Mouse (Mus musculus): Measurements from ENCODE around the gene Gm26602.
"Not testable (repeated sequence)": the region's sequence is repeated elsewhere in the genome, so short reads cannot be mapped to it uniquely, and the experiment has no call there.

Gm26602 gene

DNA sequence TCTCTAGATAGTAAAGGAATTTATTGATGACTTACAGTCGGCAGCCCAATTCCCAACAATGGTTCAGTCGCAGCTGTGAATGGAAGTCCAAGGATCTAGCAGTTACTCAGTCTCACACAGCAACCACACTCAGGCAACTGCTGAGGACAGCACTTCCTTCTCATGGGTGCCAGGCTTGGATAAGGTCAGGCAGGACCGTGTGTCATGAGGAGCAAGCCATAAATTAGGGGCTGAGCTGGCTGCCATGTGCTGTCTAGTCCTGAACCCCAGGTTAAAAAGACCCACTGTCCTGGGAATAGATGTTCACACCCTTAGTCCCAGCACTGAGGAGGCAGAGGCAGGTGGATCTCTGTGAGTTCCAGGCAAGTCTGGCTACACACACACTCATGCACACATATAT lies 25.7 kb upstream of the Gm26602 start:
- not testable (repeated sequence) for DNase-seq (ENCODE audit: low read depth, low spot score)

DNA sequence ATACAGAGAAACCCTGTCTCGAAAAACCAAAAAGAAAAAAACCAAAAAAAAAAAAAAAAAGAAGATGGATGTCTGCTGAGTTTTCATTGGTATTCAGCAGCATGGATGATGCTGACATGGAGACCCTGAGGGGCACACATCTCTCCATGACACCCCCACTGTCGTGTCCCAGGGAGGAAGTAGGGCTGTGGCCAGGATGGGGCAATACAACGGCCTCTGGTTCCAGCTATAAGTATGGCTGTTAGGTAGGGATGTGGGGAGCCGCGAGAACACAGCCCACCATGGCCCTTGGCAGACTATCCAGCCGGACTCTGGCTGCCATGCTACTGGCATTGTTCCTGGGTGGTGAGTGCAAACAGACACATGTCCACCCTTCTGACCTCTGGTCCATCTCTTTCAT lies 24.6 kb upstream of the Gm26602 start, which contains the start of gene Elane:
Gene Elane, plus strand, starts transcription at position 194 of the 400 bp plus-strand sequence.
- DNase-seq (ENCODE audit: low read depth, low spot score) = no peak

DNA sequence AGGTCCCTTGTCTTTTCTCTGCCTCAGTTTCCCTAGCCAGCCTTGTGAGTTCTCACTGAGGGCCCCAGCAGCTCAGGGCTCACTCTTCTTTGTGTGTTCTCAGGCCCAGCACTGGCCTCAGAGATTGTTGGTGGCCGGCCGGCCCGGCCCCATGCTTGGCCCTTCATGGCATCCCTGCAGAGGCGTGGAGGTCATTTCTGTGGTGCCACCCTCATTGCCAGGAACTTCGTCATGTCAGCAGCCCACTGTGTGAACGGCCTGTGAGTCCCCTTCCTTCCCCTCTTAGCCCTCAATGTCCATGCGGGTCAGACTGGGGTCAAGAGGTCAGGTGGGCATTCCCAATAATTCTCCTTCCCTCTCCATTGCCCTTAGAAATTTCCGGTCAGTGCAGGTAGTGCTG lies 24.0 kb upstream of the Gm26602 start:
- no peak for DNase-seq (ENCODE audit: low read depth, low spot score)

DNA sequence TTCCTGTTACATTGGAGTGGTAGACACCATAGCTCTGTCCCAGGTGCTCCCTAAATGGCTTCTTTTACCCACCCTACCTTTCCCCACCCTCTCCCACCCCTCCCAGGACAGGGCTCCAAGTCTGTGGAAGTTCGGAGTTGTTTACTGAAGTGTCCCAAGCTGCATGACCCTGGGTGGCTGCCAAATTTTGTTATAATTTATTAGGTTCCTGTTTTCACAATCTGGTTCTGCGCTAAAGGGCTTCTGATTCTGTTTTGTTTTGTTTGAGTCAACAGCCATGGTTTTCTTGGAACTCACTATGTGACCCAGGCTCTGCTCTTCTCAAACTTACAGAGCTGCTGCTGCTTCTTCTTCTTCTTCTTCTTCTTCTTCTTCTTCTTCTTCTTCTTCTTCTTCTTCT lies 21.3 kb upstream of the Gm26602 start:
- DNase-seq (ENCODE audit: low read depth, low spot score) = no peak

DNA sequence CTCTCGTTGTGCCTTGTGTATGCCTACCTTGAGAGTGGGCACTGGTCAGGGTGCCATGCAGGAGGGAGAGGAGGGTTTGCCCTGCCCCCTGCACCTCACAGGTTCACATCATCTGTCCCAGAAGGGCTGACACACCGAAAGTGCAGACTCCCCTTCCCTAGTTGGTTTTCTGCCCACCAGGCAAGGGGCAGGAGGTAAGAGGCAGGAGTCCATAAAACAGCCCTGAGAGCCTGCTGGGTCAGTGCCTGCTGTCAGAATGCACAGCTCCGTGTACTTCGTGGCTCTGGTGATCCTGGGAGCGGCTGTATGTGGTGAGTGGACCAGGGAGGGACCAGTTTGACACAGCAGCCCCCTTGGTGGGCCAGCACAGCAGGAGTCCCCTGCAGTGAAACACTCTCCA lies 20.0 kb upstream of the Gm26602 start, which contains the start of gene Cfd:
Gene Cfd, plus strand, starts transcription at position 184 of the 400 bp plus-strand sequence.
- no peak for DNase-seq (ENCODE audit: low read depth, low spot score)

DNA sequence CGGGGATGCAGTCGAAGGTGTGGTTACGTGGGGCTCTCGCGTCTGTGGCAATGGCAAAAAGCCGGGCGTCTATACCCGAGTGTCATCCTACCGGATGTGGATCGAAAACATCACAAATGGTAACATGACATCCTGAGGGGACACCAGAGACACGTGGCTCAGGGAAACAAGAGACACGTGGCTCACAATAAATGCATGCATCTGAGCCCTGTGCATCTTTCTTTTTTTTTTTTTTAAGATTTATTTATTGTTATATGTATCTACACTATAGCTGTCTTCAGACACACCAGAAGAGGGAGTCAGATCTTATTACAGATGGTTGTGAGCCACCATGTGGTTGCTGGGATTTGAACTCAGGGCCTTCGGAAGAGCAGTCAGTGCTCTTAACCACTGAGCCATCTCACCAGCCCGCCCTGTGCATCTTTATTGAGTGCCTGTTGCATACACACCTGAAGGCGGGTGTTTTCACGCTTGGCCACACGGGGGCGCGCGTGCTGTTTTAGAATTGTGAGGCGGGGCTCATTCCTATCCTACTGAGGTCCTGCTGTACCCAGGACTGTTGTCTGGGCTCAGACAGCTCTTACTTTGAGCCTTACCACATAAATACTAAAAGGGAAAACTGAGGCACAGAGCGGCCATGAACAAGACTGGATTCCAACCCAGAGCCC lies 18.1 kb upstream of the Gm26602 start:
- DNase-seq (ENCODE audit: low read depth, low spot score) = not testable (repeated sequence)

DNA sequence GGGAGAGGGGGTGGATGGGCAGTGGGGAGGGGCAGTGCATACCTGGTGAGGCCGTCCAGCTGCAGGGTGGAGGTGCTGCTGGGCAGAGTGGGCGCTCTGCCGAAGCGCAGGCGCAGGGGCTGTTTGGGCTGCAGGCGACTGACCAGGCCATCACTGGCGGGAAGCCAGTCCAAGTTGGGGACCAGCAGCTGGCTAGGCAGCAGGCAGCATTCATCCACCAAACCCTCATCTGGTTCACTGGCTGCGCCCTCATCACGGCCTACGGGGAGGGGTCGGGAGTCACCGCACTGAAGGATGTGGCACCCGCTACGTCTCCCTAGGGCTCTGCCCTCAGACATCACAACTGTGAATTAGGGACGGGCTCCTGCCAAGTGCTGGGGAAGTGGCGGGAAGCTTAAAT lies 14.3 kb upstream of the Gm26602 start:
- DNase-seq (ENCODE audit: low read depth, low spot score) = no peak

DNA sequence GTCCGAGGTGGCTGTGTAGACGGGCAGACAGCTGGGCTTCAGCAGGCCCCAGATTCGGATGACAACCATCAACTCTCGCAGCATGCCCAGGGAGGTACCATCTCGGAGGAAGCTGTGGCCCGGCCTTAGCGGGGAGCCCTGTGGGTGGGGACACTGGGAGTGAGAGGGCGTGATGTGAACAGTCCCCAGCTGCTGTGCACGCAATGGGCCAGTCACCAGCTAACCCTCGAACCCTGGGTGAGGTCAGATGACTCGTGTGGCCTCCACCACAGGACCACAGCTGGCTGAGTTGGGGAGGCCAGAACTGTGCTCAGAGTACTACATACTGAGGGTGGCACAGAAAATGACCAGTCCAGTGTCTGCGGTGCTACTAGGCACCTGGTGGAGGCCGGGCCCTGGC lies 13.8 kb upstream of the Gm26602 start:
- no peak for DNase-seq (ENCODE audit: low read depth, low spot score)

DNA sequence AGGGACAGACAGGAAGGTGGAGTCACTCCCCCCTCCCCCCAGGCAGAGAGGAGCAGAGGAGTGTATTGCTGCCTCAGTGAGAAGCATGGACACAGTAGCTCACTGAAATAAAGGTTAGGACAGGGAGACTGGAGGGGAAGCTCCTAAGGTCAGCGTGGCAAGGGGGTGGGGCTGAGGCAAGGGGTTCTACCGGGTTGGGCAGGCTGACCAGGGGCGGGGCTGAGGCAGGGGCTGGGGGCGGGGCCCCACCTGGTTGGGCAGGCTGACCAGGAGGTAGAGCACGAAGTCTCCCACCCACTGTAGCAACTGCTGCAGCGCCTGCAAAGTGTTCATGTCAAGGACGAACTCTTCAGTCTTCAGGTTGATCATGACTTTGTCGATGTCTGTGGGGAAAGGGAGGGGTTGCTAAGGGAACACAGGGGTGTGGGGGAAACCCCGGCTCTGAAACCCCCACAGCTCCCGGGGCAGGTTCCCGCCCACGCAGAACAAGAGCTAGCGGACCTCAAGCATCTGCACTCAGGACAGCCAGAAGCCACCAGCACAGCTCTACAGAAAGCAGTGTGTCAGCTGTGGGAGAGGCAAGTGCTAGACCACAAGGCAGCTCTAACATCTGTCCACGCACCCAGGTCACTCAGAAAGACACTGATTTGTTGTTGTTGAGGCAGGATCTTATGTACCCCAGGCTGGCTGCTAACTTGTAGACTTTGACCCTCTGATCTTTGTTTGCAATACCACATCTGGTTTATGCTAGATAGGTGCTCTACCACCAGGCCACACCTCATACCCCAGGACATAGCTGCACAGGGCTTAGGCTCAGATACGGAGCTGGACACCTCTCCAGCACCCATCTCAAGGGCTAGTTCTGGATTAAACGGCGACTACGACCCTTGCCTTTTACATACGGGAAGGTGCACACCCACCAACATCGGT lies 13.1 kb upstream of the Gm26602 start:
- DNase-seq (ENCODE audit: low read depth, low spot score) = no peak

DNA sequence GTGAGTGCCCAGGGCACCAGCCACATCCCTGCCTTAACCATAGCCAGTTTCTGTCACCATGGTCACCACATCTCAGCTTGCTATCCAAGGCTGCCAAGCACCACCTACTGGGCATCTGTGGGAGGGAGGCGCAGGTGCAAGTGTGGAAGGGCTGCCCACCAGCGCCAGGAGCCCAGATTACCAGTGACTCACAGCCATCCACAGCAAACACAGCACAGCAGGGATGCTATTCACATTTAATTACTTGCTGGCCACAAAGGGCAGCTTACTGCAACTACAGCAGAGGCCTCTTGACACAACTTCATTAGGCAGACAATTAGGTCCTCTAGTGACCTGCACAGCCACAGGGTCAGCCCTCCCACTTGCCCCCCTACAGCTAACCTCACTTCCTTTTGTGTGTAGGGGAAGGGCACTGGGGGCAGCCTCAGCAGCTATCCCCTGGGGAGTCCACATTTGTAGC lies 9.7 kb upstream of the Gm26602 start:
- no peak for DNase-seq (ENCODE audit: low read depth, low spot score)

DNA sequence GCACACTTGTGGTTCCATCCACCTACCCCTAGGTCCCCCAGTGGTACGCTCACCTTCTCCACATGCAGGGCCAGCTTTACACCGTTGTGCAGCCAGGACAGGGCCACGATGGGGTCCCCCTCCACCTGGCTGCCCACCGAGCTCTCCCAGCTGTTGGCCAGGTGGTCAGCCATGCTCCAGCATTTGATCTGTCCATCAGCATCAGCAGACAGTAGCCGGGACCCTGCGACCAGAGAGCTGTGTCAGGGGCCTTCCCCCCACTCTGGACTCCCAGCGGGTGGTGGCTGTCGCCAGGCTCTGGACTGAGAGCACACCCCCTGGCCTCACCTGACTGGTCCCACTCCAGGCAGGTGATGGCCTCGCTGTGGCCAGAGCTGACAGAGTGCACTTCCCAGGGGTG lies 3.9 kb upstream of the Gm26602 start:
- DNase-seq (ENCODE audit: low read depth, low spot score) = no peak

DNA sequence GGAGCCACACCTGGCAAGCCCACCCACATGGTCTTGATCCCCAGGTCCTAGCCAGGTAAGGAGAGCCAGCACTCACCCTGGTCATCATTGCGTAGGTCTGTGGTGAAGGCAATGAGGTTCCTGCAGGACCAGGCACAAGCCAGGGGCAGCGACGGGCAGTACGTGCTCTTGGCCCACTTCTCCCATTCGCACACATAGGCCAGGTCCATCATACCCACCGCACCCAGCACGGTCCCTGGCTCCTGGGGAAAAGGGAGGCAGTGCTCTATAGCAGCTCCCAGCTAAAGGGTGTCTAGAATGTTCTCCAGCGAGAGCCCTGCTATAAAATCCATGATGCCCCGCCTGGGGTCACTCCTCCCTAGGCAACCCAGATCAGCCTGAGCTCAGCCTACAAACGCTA lies 3.2 kb upstream of the Gm26602 start:
- DNase-seq (ENCODE audit: low read depth, low spot score) = no peak

DNA sequence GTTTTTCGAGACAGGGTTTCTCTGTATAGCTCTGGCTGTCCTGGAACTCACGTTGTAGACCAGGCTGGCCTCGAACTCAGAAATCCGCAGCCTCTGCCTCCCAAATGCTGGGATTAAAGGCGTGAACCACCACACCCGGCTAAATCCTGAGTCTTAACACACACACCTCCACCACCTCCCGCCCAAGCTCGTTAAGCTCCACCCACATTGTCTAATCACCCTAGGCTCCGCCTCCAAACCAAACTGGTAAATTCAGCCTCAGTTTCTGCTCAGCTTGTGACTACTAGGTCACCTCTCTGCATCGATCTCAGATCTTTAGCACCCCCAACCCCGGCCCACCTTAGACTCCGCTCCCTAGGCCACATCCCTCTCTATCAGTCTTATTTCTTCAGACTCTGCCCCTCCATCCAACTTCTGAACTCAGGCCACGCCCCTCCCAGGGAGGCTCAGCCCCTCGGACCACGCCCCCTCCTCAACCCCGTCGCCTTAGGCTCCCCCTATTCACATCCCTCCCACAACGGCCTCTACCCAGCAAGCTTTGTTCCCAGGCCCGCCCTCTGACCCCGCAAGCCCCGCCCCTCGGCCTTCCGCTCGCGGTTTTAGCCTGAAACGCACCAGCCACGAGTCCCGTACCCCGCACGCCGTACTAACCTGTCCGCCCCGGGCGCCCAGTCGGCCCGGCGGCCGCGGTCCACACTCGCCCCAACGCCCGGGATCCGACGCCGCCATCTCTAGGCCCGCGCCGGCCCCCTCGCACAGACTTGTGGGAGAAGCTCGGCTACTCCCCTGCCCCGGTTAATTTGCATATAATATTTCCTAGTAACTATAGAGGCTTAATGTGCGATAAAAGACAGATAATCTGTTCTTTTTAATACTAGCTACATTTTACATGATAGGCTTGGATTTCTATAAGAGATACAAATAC lies 2.2 kb upstream of the Gm26602 start, which contains the start of gene Med16:
Gene Med16, minus strand, starts transcription at position 757 of the 925 bp plus-strand sequence.
- DNase-seq (ENCODE audit: low read depth, low spot score) = peak; percentile 96

DNA sequence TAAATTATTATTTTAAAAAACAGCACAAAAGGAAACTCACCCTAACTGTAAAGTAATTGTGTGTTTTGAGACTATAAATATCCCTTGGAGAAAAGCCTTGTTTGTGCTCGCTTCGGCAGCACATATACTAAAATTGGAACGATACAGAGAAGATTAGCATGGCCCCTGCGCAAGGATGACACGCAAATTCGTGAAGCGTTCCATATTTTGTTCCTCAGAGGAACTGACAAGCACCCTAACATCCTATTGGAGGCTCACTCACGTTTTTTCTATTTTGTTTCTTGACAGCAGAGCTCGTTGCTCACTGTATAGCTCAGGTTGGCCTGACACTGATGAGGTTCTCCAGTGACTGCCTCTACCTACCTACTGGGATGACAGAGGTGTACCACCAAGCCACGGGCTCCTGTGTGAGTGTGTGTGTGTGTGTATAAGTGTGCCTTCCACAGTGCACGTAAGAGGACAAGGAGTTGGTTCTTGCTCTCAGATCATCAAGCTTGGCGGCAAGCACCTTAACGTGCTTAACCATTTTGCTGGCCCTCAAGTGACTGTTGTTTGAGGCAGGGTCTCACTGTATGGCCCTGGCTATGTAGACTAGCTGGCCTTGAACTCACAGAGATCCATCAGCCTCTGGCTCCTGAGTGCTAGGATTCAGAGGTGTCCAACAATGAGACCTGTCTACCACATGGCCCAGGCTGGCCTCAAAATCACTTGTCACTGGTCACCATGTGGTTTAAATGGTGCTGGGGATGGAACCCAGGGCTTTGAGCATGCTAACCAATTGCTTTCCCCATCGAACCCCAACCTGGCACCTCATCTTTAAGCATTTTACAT lies 1.3 kb upstream of the Gm26602 start:
- DNase-seq (ENCODE audit: low read depth, low spot score) = no peak

DNA sequence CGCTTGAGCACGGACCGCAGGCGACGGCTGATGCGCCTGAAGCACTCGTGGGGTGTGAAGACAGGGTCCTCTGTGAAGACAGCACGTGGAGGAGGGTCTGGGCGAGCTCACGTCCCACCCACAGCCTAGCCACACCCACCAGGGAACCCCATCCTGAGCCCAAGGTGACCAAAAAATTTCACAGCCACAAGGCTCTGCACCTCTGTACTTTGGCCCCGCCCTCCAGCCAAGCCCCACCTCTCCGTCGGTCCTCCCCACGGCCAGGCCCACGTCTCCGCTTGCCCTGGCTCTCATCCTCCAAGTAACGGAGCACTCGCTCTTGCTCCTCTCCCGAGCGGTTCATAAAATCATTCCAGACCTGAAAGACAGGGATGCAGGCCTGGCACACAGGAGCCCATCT lies 1.8 kb downstream of the Gm26602 start:
- DNase-seq (ENCODE audit: low read depth, low spot score) = no peak

DNA sequence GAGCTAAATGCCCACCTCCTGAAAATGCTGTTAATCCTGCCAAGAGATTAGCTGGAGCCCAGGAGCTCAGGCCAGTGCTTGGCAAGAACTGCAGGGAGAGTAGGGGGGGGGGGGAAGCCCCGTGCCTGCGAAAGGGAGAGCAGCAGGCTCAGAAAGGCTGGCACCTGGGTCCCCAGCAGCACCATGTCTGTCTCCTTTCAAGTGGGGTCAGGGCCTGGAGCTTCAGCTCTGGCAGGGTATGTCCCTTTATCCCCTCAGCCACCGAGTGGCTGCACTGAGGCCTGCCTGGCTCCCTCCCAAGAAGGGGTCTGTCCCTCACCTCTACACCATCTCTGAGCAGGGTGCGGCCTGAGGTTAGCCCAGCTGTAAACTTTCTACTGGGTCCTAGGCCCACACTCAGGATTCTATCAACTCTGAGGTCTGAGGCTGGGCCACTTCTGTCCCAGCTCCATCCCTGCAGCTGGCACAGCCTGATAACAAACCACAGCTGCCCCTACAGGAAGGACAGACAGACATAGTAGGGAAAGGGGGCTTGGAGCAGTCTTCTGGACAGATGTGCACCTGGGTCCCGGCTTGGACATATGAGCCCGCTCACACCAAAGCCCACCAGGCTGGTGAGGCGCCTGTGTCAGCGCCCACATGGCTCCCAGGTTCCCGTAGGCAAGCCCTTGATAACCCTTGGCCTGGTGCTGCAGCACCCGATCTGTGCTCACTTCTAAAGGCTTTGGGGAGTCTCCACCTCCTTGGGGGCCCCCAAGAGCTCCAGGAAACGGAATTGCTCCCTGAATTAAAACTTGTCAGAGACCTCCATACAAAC lies 3.7 kb downstream of the Gm26602 start:
- DNase-seq (ENCODE audit: low read depth, low spot score) = no peak

DNA sequence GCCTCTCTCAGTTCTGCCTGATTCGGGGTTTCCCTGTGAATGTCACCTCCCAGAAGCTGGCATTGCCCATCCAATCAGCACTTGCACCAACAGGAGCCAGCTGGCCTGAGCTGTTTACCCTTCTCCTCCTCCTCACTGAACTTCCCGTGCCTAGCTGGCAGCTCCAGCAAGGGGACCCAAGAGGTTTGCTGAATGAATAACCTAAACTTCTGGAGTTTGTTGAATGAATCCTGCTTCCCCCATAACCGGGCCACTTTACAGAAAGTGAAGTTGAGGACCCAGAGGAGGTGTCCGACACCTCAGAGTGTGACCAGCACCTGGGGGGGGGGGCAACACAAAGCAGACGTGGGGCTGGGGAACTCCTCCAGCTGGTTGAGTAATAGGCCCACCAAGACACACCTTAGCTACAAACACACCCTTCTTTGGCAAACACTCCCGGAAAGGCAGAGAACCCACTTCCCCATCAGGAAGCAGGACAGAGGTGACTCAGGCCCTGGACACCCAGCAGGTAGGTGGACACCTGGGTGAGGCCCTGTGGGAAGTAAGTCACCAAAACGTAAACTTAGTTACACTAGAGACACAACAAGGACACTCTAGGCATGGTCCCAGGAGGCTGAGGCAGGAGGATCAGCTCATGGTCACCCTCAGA lies 4.4 kb downstream of the Gm26602 start:
- DNase-seq (ENCODE audit: low read depth, low spot score) = no peak

DNA sequence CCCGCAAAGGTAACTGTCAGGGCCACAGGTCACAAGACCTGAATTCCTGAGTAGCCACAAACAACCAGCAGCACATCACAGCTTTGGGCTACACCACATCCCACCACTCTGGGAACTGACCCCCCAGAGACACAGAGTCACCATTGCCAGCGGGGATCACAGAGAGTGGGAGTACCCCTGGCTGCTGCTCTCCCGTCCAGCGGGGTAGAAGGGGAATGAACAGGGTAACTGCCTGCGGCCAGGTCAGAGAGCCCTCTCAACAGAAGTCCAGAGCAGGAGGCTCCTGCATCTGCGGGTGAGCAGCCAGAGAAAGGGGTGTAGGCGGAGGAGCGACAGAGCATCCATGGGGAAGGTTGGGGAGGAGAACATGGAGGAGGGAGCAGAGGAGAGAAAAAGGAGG lies 5.4 kb downstream of the Gm26602 start:
- DNase-seq (ENCODE audit: low read depth, low spot score) = no peak

DNA sequence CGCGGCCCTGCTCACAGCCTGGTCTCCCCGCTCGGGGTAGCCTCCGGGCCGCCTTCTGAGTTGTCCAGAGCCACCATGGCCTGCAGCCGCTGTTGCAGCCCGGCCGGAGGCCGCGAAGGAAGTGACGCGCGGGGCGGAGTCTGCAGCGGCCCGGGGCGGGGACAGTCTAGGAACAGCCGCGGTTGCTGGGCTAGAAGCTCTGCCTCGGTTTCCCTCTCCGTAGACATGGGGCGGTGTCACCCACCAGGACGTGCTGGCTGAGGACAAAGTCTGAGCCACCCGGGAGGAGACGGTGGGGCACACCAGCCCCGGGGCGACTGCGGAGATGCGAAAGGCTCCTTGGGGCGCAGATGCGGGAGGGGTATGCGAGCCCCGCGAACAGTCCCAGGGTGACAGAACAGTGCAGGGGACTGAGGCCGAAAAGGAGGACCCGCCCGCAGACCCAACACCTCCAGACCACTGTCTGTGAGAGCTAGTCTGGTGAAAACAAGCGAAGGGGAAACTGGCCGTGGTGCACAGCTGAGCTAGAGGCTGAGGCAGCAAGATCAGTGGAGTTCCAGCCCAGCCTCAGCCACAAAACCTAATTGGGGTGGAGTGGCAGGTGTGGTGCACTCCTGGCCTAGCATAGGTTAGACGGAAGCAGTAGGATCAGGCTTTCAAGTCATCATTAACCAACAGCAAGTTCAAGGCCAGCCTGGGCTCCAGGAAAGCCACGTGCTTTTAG lies 6.3 kb downstream of the Gm26602 start, which contains the start of gene Kiss1r:
Gene Kiss1r, plus strand, starts transcription at position 164 of the 724 bp plus-strand sequence.
- DNase-seq (ENCODE audit: low read depth, low spot score) = peak; percentile 57
